Mouse (Mus musculus) heart, adult 9 months (tissue): ENCODE results near the gene Tex22.
A peak's percentile ranks its signal among the peaks of the same experiment; 100 is the strongest.

Experiments used
- DNase-seq, 2 experiments: peaks; one replicate each; pipeline ENCODE4 v3.0.0; 2022; ENCODE audit warnings: low spot score in 2 of 2

Tex22 gene

DNA sequence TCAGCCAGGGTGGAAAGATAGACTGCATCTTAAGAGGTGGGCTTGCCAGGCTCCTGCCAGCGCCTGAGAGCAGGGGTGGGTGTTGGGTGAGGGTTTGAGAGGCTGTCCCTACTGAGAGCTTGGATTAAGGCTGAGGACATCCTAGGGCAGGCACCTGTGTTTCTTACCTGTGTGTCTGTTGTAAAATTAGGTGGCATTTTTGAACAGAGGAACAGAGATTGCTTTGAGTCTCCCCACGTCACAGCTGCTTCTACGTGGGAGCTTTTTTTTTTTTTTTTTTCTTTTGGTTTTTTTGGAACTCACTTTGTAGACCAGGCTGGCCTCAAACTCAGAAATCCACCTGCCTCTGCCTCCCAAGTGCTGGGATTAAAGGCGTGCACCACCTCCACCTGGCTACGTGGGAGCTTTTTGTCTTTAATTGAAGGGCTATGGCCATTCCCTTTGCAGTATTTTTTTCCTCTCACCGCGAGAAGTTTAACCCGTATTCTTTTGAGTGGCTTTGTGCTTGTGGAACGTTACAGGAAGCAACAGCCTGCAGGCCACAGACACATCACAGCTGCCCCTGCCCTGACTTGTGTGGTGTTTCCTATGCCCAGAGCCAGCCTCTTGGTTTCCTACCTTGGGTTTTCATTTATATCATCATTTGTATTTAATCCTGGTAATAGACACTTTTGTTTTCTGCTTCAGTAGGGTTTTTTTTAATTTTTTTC is 27.1 kb downstream of the Tex22 start:
- DNase-seq = no peak

DNA sequence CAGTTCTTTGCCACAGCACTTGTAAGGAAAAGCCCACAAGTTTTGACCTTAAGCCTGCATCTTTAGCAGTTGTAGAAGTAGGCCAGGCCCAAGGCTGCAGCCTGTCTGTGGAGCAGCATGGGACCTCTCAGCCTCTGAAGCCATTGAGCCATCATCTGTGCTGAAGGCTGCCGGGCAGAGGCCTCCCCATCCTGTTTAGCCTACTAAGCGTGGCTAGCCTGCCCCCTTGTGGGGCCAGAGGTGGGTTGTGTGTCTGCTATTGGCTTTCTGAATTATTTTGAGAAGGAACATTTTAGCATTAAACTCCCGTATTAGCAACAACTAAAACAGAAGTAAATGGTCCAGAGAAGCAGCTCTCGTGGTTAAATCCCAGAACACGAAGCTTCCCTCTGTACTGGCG is 28.2 kb downstream of the Tex22 start:
- peak in 1 of 2 experiments; percentile 41 for DNase-seq

DNA sequence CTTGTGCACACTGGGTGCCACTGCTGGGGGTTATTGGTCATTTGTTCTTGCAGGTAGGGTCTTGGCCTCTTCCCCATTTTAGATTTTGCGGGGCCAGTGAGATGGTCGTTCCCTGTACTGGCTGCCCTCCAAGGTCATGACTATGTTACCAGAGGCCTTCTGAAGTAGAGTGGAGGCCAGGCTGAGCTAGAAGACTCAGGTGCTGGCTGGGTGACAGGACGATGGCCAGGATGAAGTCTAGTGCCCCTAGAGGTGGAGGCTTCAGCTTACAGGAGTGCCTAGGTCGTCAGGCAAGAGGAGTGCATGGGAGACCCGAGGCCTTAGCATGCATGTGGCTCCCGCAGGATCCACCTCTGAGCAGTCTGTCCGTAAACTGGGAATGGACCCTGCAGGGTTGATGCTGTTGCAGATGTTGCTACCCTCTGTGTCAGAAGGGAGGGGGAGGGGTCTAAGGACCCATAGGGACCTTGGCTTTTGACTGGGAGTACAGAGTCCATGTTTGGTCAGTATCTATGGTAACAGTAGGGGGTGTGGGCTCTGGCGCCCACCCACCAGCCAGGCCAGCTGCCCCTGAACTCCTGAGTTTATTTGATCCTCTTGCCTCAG is 29.6 kb downstream of the Tex22 start:
- no peak for DNase-seq

DNA sequence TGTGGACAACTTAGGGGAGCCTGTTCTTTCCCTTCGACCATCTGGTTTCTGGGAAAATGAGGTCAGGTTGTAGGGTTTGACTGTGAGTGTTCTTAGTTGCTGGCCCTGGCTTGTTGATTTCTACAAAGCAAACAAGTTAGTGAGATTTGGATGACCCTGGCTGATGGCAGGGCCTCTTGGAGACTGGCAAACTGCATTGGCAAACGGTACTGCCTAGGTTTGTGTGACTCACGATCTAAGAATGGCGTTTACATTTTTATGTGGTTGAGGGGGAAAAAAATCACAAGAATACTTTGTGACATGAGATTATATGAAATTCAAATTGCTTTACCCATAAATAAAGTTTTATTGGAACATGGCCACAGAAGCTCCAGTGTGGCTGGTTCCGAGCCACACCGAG is 32.1 kb downstream of the Tex22 start:
- no peak for DNase-seq

DNA sequence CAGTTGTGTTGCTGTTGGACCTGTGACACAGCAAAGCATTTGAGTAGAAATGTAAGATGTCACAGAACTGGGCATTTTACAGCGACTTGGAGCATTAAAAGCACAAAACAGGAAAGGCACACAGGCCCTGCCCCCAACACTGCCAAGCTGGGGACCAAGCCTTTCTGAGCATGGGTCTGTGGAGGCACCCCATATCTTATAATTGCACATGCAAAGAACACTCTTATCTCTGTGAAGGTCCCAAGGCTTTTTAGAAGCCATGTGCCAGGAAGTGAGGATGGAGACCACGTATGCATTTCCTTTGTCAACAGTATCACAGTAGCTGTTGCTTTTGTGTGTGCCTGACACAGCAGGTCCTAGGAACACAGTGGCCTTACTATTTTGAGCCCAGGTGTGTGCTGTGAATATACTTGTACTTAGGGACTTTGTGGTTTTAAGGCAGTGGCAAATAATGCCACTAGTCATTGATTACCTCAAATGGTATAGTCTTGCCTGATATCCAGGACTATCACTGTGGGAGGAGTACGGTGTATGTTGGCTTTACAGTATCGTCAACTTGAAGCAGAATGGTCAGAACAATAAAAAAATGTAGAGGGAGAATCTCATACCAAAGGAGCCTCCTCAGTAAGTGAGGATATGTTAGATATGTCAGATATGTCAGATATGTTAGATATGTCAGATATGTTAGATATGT is 33.3 kb downstream of the Tex22 start:
- DNase-seq = no peak

DNA sequence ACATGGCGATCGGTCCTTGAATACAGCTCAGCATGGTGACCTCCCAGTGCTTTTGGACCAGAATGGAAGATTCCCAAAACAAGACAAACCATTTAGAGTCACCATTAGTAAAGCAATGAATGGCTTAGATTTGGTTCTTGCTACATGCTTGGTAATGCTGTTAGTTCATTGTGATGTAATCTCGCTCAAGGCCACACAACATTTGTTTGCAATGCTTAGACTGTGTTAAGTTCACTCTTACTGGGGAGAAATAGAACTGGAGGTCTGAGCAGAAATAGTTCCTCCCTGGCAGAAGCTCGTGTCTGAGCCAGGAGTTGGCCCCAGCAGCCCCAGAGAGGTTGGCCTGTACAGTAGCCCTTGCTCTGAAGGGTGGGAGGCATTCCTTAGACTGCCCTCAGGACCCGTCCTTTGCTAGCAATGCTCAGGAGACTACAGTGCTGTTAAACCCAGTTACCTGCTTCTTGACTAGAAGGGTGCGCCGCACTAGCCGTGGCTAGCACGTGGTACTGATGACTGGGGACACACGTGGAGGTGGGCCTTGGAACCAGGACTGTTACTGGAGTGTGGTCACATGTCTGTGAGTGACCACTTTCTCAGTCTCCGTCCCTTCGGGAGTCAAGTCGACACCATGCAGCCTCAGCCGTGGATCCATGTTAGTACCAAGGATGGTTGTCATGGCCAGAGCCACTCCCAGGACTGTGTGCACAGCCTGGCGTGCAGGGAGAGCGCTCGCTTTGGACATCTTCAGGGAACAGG is 34.4 kb downstream of the Tex22 start:
- DNase-seq = no peak

DNA sequence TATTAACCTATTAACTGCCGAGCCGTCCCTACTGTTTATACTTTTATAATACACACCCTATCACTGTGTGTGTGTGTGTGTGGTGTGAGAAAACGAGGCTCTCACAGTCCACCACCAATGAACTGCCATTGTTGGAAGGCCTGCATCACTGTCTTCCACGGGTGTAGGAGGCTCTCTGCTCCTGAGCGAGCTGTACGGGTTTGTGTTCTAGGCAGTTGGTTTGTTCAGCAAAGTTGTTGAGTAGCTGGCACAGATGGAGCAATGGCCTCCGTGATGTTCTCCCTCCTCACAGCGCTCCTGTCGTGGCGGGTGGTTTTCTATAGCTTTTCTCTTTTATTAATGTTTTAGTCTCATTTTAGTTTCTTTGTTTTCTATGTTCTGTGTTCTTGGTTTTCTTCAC is 35.5 kb downstream of the Tex22 start:
- no peak for DNase-seq

DNA sequence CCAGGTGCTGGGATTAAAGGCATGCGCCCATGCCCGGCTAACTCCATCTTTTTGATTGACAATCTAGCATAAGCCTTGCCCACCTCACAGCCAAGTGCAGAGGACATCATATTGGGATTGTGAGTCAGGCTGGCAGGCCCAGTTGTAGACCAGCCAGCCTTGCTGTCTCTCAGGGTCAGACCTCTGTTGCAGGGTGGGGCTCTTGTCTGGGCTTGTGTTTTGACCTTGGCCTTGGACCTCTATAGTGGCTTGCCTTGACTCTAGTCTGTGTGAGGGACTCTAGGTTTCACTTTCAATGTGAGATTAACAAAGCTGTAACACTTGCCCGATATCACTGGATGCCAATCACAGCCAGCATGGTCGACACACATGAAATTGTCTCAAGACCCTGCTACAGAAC is 39.8 kb downstream of the Tex22 start:
- no peak for DNase-seq

DNA sequence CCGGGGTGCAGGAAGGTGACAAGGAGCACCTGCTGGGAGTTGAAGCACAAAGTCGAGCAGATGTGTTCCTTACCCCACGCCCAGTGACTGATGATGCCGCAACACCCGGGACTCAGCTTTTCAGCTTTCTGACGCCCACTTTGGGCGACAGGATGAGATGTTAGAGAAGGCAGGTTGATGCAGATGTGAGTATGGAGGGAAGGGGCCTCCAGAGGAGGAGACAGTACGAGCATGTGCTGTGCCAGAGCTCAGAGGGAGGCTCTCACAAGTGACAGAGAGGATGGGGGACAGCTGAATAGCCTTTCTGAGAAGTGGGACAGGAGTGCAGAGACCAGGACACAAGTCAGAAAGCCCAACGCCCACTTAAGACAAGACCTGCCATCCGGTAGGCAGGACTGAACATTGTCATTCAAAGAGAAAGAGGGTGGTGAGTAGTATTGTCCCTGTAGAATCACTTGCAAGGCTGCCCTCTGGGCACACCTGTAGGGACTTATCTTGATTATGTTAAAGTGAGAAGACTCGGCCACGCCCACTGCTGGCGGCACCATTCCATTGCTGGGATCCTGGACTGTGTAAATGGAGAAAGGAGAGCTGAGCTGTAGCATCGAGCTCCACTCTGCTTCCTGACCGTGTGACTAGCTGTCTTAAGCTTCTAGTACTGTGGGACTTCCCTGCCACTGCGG is 40.7 kb downstream of the Tex22 start:
- no peak for DNase-seq

DNA sequence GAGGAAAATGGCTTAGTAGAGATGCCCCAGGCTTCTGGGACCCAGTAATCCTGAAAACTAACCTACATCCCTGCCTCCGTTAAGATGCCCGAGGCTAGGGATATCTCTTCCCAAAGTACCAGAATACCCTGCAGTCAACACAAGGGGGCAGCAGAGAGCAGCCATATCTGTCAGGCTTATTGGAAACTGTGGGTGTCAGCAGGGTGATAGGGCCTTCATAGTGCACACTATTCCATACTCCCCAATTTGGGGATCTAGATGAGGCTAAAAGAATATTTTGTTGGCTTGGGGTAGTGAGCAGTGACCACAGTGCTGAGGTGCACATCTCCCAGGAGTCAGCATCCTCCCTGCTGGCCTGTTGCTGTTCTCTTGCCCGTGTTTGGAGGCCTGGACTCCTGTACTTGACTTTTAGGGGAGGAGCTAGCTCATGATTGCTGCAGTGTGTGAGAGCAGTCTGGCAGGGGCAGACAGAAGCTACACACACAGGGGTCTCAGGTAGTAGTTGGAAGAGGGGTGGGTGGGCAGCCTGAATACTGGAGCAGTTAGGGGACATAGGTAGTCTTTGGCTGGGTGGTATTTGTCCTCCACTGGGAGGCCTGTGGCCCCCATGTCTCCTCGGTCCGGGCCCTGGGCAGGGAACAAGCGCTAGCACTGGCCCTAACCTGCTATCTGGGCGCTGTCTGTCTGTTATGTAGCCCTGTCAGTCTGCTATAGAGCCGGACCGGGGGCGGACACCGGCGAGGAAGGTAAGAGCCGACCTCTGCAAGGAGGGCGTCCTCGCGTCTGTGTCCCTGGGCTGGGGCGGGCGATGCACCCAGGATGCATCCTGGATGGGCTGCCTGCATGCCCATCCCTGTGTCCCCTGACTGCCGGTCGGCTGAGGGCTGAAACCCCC is 45.5 kb downstream of the Tex22 start:
- DNase-seq = peak; percentile 66 to 83

DNA sequence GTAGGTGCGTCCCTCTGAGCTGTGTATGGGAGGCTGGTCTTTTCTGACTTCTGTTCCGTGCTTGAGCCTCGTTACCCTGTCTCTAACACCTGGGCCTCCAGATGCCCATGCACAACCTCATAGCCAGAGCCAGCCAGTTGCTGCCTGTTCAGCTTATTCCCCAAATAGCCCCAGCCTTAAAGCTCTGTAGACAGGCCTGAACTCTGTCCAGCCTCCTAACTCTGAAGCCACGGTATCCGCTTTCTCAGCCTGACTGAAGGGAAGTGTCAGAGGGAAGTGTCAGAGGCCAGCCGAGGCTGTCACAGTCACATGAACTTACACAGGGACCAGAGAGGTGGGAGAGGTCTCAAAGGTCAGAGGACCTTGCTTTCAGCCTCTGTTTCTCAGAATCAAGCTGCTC is 50.4 kb downstream of the Tex22 start:
- no peak for DNase-seq

DNA sequence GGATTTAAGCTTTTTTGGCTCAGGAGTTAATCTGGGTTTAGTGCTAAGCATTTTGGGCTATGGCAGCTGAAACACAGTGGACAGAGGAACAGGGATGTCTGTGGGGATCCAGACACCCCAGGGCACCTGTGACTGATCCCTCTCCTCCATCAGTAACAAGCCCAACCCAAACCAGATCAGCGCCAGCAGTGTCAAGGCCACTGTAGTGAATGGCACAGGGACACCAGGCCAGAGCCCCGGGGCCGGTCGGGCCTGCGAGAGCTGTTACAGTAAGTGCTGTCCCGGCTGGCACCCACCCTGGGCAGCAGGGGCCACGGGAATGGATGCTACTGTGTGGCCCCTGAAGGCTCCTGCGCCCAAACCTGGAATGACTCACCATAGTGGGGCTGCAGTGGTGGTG is 56.4 kb downstream of the Tex22 start:
- no peak for DNase-seq

DNA sequence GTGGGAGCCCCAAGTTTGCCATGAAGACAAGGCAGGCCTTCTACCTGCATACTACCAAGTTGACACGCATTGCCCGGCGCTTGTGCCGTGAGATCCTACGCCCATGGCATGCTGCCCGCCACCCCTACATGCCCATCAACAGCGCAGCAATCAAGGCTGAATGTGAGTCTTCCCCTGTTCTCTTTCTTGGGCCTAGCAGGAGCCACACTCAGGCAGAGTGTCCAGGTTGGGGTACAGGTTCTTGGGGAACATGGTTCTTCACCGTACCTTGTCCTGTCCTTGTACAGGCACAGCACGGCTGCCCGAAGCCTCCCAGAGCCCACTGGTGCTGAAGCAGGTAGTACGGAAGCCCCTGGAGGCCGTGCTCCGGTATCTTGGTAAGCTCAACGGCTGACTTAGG is 57.3 kb downstream of the Tex22 start:
- no peak for DNase-seq

DNA sequence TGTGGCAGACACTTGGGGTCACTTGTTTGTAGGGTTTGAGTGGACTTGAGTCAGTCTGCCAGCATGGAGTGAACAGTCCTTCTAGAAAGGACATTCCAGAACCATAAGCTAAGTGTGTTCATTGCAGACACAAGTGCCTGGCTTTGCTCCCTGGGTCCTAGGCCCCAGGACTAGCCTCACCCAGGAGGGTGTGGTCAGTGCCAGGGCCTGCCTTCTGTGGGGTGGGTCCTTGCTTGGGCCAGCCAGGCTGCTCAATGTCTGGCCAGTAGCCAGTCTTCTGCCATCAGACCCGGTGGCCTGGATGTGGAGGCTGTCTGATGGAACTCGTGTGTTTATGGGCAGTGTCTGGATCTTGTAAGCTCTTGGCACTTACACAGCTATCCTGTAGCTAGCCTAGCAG is 58.3 kb downstream of the Tex22 start:
- peak; percentile 93 to 95 for DNase-seq

DNA sequence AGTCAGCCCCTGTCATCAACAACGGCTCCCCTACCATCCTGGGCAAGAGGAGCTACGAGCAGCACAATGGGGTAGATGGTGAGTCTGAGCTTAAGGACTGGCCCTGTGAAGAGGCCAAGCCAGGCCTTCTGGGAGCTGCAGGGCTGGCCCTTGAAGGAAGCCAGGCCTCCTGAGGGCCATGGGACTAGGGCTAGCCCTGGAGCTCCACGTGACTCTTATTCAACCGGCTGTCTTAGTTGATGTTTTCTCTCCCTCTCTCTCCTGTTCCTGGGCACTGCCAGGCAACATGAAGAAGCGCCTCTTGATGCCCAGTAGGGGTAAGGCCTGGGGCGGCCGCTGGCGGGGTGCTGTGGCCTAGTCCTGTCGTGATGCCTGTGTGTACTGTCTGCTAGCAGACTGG is 59.0 kb downstream of the Tex22 start:
- peak; percentile 40 to 63 for DNase-seq

DNA sequence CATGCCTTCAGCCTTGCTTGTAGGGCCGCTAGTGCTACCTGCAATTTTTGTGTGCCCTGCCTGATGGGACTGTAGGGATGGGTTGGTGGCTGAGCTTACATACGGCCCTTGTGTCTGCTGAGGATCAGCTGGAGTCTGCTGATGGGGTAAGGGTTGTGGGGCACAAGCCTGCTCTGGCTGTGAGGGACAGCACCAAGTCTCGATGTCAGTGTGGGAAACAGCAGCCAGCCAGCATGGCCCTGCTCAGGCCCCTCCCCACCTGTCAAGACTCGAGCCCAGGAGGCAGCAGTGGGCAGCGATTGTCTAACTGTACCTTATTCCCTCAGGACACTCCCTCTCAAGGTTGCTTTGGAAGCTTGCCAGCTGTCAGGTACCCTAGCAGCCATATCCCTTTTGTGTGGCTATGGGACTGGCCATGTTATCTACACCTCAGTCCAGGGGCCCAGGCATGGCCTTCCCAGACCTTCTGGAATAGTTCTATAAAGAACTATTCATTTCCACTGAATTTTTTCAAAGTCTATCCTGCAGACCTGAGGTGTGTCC is 59.6 kb downstream of the Tex22 start:
- DNase-seq = no peak

DNA sequence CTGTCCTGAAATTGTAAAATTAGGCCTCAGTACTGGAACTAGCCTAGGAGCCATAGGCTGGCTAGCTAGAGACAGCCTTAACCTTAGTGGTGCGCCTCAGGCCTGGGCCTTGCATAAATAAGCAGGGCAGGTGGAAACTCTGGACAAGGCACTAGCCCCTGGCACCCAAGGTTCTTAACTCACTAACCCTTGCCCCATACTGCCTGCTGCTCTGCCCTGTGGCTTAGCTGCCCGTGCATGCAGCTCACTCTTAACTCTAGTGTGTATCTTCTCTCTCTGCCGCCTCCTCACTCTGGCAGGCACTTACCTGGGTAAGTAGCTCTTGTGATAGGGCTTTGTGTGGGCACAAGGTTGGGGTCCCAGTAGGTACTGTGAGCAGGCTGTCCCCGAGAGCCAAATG is 60.2 kb downstream of the Tex22 start:
- DNase-seq = no peak

DNA sequence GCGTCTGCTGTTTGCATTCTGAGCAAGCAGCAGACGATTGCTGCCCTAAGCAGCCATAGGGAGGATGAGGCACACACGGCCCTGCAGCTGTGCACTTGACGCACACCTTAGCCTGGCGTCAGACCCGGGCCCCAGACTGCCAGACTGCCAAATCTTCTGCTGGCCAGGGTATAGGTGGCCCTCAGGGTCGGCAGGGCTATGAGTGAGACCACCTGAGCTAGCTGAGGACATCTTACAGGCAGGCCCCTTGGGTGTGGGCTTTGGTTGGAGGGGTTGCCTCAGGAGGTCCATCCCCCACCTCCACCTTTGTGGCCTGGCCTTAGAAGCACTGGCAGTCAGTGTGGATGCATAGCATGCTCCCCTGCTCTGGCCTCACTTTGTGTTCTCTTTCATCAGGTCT is 61.1 kb downstream of the Tex22 start:
- DNase-seq = no peak

DNA sequence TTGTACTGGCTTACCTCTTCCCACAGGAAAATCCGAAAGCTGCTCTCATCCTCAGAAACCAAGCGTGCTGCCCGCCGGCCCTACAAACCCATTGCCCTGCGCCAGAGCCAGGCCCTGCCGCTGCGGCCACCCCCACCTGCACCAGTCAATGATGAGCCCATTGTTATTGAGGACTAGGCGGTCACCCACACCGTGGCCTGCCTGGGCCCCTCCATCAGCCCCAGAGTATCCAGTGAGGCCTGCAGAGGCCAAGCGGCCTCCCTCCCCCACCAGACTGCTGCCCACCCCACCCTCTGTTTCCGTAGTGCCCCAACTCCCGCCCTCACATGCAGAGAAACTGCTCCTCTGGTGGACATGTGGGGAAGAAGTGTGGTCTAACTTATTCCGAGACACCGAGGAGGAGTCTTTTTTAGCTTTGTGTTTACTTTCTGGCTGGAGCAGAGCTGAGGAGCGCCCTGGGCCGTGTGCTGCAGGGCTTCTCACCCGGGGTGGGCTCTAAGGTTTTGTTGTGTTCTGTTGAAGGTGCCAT is 62.3 kb downstream of the Tex22 start:
- no peak for DNase-seq
